9 mouse cellular contexts compared by ENCODE assay signal in genomic region chr15:79208758-79209439, GRCm38 (mm10). TPM values are rescaled to one million over a fixed set of nuclear protein-coding genes. Genes with fewer than 3 reads are reported as not detected.
DNase-seq lines count a peak whose midpoint lies in the region; TF ChIP-seq lines count a peak whose summit lies in the region.
"Had no signal": no experiment of that assay in that cellular context is flagged by ENCODE, and none has a peak within 500 bp of the region (broad histone marks: within the 10 kb centered on the region; RNA-seq: fewer than 3 reads in every experiment).

No protein-coding gene starts in this region.

- 58% methylated on average over 27 of the region's 27 CpGs for WGBS in kidney, adult 2 months

- no peak for TF ChIP-seq POLR2A in kidney, adult 2 months (IDR thresholded peaks at IDR 0.05; ENCODE audit: low read depth, low read length)

- H3K27ac ChIP-seq in kidney, adult 2 months (ENCODE audit: insufficient read depth, low read depth, low read length), result peak overlapping the region; percentile 39; the same call in 1 of the 2 replicates
- H3K27ac ChIP-seq: neural tube, embryonic 13.5 days had no signal

- peak; percentile 72 for DNase-seq in layer of hippocampus, adult 9-11 months
- no peak for DNase-seq in layer of hippocampus, adult 9-10 months (ENCODE audit: low spot score)
- peak; percentile 39 to 61 for DNase-seq in adrenal gland, postnatal 36 days
- peak; percentile 84 for DNase-seq in kidney, adult 2 months
- no peak for DNase-seq in embryo, embryonic 11 days
- DNase-seq in urinary bladder, postnatal 25 days (ENCODE audit: low spot score), result no peak
- DNase-seq in embryo, embryonic 10 days (ENCODE audit: low spot score), result no peak

- H3K36me3 ChIP-seq in kidney, adult 2 months (ENCODE audit: control insufficient read depth, insufficient read depth, low read length), result no peaks in the 10 kb centered on the region
- no peaks in the 10 kb centered on the region for H3K36me3 ChIP-seq in megakaryocyte, embryonic 14.5 days (replicated peaks; ENCODE audit: low read length)
- H3K36me3 ChIP-seq: neural tube, embryonic 13.5 days had no signal

- H3K4me1 ChIP-seq in kidney, adult 2 months (ENCODE audit: control insufficient read depth, insufficient read depth, low read length), result 0 out of 2 replicates have a peak, but pooled peaks cover 2% of the 10 kb centered on the region
- peaks cover 43% of the 10 kb centered on the region for H3K4me1 ChIP-seq in megakaryocyte, embryonic 14.5 days
- H3K4me1 ChIP-seq: neural tube, embryonic 13.5 days had no signal

- H3K4me3 ChIP-seq in kidney, adult 2 months (ENCODE audit: insufficient read depth, low read depth, low read length), result peak overlapping the region; percentile 31
- peak overlapping the region; percentile 58 for H3K4me3 ChIP-seq in megakaryocyte, embryonic 14.5 days (replicated peaks)
- H3K4me3 ChIP-seq: neural tube, embryonic 13.5 days had no signal

- no peaks in the 10 kb centered on the region for H3K9me3 ChIP-seq in megakaryocyte, embryonic 14.5 days
- H3K9me3 ChIP-seq: neural tube, embryonic 13.5 days had no signal

- no peak for TF ChIP-seq CTCF in kidney, adult 2 months (conservative IDR thresholded peaks at IDR 0.05; ENCODE audit: insufficient read depth, insufficient read length, low read depth, low read length)

- no peaks in the 10 kb centered on the region for H3K27me3 ChIP-seq in kidney, adult 2 months (replicated peaks; ENCODE audit: control insufficient read depth, insufficient read depth, low read length)
- H3K27me3 ChIP-seq in megakaryocyte, embryonic 14.5 days (replicated peaks), result peaks cover 66% of the 10 kb centered on the region
- H3K27me3 ChIP-seq: neural tube, embryonic 13.5 days had no signal

RNA-seq across cellular contexts. Expression of gene Pick1, which starts 20.1 kb away (rescaled TPM):
- 10 to 100 TPM; 17.7 to 18.1 TPM for total RNA-seq in adrenal gland, postnatal 36 days (2021)
- polyA plus RNA-seq in kidney, adult 2 months (2012; rRNA removed), result 29.8 and 31.4 TPM in 2 replicates
- 9.5 and 16.0 TPM in 2 replicates for polyA plus RNA-seq in megakaryocyte, embryonic 14.5 days (2012; ENCODE audit: insufficient read depth, low replicate concordance)

RNA-seq across cellular contexts. Expression of gene Gm49486, which starts 20.3 kb away (rescaled TPM):
- total RNA-seq in adrenal gland, postnatal 36 days (2021), result under 1 TPM in 1 of 2 experiments, not detected in 1; 0.13 TPM
- polyA plus RNA-seq in kidney, adult 2 months (2012; rRNA removed), result 0.04 and 0.11 TPM in 2 replicates
- polyA plus RNA-seq in megakaryocyte, embryonic 14.5 days (2012; ENCODE audit: insufficient read depth, low replicate concordance), result not detected in 2 replicates

RNA-seq across cellular contexts. Expression of gene Sox10, which starts 43.9 kb away (rescaled TPM):
- total RNA-seq in adrenal gland, postnatal 36 days (2021), result 1 to 10 TPM; 1.3 to 1.8 TPM
- 0.75 and 1.2 TPM in 2 replicates for polyA plus RNA-seq in kidney, adult 2 months (2012; rRNA removed)
- not detected in 2 replicates for polyA plus RNA-seq in megakaryocyte, embryonic 14.5 days (2012; ENCODE audit: insufficient read depth, low replicate concordance)

RNA-seq across cellular contexts. Expression of gene Slc16a8, which starts 45.7 kb away (rescaled TPM):
- not detected for total RNA-seq in adrenal gland, postnatal 36 days (2021)
- 0.23 and 0.49 TPM in 2 replicates for polyA plus RNA-seq in kidney, adult 2 months (2012; rRNA removed)
- not detected in 2 replicates for polyA plus RNA-seq in megakaryocyte, embryonic 14.5 days (2012; ENCODE audit: insufficient read depth, low replicate concordance)

Comparison
In these comparisons a context has a peak if more than half of its experiments do, and no peak if none do; other contexts are left out.
1. DNase-seq: peak in layer of hippocampus, adult 9-11 months (single experiment), adrenal gland, postnatal 36 days (2 of 2) and kidney, adult 2 months (single experiment); none in layer of hippocampus, adult 9-10 months (single experiment), embryo, embryonic 11 days (single experiment), urinary bladder, postnatal 25 days (single experiment) and embryo, embryonic 10 days (single experiment).